Mouse (Mus musculus) heart, adult 9 months (tissue): ENCODE data around the gene Gna12.

Experiments used
- DNase-seq, 2 experiments: peaks; one replicate each; pipeline ENCODE4 v3.0.0; 2022; ENCODE audit warnings: low spot score in 2 of 2

Gna12 gene

DNA sequence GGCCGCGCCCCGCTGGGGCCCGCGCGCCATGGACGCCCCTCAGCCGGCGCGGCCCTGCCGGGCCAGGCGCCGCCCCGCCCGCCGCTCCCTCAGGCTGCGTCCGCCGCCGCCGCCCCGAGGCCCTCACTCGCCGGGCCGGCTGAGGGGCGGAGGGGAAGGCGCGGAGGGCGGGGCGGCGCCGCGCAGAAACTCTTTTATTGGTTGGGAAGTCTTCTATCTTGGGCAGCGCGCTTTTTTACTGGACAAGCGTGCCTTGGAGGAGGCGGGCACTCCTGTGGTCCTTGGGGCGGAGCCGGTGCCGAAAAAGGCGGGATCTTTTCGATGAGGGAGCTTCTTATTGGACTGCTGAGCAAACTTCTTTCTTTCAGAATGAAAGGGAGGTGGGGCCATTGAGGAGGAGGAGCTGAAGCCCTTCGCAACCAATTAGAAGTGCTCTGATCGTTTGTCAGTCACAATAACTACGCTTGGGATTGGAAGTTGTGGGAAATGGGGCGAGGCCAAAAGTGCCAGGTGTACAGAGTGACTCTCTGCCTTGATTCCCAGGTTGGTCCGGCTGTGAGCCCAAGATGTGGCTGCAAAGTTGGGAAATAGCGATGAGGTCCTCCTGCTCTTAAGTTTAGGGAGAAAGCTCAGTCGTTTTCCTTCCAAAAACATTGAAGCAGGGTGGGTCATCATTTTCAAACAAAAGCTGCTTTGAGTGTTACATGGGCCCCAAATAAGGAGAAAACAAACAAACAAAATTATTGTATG, at the start of gene Gna12:
Gna12 (minus strand) TSS at position 118 of the 750 bp plus-strand sequence.
- peak; percentile 98 to 99 for DNase-seq

DNA sequence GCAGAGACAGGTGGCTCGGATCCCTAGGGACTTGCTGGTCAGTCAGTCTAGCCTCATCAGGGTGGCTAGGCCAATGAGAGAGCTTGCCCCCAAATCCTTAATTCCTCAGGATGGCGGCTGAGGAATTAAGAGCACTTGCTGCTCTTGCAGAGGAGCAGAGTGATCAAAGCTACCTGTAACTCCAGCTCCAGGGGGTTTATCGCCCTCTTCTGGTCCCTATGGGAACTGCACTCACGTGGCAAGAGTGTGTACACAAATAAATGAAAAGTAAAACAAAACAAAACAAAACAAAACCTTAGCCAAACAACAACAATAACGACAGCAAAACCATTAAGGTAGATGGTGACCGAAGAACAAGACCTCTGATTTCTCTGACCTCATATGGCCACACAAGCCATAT, 48.4 kb upstream of the Gna12 start:
- no peak for DNase-seq

DNA sequence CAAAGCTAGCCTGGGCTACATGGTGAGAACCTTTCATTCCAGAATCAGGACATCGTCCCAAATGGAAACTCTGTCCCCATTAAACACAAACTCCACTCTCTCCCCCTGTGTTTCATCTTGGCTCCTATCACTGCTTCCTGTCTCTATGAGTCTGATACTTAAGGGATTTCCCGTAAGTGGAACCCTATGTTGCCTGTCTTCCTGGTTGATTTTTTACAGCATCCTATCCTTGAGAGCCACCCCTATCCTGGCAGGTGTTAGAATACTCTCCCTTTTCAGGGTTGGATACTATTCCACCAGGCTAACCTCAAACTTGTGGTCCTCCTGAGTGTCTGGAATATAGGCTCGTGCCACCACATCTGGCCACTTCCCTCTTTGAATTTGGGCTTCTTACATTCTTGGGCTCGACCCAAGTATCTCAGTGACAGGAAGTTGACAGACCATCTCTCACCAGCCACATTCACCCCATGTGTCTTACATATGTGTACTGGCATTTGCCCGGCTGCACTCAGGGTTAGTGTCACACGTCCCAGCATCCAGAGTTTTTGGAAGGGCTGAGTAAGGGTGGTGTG, 43.6 kb upstream of the Gna12 start:
- DNase-seq: no peak

DNA sequence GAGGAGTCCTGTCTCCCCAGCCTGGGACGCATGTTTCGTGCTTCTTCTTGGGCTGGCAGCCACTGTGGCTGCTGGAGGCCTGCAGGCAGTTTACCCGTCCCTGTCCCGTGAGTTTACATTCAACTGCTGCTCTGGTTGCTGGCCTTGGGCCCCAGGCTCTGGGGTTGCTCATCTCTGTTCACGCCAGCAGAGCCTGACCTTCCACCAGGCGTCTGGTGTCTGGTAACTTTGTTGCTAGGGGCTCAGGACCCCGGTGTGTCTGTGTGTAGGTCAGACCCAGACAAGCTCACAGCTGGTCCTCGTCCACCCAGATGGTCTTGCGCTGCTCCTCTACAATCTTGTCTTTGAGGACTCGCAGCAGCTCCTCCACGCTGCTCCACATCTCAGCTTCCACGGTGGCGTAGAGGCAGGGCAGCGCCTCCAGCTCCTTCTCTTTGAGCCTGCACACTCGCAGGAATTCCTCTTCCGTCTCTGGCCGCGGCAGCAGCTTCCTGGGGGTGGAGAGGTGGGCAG, 42.9 kb upstream of the Gna12 start:
- no peak for DNase-seq

DNA sequence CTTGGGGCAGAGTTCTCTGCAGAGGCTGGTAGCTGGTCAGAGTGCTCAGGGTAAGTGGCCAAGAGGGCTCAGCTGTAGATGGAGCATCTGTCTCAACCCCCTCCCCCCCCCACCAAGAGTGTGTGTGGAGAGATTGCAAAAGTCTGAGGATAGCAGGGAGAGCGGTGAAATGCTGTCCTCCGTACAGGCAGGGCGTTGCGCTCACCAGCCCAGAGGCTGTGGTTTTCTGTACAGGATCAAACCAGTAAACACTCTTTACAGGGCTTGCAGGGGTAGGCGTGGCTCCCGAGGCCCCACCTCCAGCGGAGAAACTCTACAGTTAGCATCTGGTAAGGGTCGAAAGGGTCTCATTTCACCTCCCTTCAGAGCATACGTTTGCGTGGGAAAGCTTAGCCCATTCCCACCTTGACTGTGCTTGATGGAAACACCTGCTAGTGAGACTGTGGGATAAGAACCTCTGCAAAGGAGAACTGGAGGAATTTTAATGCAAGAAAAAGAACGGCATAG, 42.4 kb upstream of the Gna12 start:
- no peak for DNase-seq

DNA sequence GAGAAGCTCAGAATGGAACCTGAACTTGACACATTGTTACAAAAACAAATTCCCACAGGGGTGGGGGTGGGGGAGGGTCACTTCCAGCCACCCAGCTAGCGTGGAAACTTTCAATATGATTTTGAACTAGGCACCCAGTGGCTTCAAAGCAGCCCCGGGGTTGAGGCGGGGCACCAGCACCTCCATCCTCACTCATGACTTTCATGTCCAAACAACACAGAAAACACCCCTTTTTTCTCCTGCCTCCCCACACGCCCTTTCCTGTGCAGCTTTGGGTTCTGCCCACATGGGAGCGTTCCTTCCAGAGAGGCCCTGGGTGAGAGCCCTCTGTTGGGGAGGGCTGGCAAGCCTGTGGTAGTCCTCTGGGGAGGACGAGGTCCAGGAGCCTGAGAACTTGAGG, 41.0 kb upstream of the Gna12 start:
- DNase-seq: no peak

DNA sequence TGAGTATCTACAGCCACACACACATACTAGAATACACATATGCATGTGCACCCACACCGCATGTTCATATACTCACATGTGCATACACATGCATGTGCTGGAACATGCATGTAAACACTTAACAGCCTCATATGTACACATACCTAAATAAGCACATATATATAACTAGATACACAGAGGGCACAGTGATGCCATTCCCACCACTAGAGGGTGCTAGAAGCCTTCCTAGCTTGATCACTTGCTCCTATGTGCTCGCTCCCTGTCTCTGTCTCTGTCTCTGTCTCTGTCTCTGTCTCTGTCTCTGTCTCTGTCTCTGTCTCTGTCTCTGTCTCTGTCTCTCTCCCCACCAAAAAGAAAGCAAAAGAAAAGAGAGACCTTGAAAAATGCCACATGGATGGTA, 38.8 kb upstream of the Gna12 start:
- DNase-seq: peak in 1 of 2 experiments; percentile 32

DNA sequence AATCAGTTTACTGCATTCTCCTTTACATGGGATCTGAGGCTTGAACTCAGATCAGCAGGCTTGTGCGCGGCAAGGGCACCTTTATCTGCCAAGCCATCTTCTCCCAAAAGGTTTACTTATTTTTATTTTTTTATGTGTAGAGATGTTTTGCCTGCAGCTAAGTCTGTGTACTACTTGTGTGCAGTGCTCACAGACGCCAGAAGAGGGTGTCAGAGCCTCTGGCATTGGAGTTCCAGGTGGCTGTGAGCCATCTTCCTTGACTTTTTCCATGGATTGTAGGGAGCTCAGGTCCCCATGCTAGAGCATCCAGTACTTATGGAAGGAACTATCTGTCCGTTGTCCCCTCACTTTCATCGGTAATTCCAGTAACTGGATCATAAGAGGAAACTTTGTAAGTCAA, 29.5 kb upstream of the Gna12 start:
- no peak for DNase-seq

DNA sequence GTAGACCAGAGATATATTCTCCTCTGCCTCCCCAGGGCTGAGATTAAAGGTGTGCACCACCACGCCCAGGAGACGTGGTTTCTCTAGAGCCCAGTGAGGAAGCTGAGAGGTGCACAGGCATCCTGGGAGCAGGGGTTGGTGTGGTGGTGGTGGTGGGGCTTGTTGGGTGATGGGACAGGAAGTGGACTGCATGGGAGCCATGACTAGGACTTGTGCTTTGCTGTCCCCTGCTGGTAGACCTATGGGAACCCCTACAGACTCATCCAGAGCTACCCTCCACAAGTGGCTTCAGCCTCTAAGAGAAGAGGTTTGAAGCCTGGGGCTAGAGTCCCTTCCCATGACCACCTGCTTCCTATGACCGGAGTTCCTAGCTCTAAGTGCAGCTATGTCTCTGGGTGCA, 28.1 kb upstream of the Gna12 start:
- no peak for DNase-seq

DNA sequence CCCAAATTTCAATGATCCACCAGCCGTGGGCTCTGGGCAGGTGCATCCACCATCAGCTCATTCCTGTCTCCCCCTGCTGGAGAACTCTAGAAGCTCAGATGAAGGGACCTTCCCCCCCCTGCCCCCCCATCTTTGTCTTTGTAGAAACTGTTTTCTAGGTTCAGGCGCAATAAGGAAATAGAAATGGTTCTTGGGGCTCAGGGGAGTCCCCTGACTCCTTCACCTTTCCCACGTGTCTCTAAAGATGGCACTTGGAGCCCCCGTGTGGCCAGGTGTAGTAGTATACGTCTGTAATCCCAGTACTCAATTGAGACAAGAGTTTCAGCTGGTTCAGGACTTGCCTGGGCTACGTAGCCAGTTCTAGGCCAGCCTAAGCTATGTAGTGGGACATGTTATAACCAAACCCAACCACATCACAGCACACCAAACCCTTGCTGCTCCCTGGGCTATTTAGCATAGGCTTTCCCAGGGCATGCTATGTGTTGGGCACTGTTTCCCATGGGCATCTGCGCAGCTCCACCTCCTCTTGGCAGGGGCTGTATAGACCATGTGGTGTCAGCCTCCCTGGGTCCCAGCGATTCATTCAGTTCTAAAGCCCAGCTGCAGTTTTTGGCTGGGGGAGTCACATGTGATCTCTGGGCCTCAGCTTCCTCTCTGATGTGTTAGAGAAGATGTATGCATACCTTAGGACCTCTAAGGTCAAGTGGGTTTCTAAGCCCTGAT, 27.4 kb upstream of the Gna12 start:
- DNase-seq: no peak

DNA sequence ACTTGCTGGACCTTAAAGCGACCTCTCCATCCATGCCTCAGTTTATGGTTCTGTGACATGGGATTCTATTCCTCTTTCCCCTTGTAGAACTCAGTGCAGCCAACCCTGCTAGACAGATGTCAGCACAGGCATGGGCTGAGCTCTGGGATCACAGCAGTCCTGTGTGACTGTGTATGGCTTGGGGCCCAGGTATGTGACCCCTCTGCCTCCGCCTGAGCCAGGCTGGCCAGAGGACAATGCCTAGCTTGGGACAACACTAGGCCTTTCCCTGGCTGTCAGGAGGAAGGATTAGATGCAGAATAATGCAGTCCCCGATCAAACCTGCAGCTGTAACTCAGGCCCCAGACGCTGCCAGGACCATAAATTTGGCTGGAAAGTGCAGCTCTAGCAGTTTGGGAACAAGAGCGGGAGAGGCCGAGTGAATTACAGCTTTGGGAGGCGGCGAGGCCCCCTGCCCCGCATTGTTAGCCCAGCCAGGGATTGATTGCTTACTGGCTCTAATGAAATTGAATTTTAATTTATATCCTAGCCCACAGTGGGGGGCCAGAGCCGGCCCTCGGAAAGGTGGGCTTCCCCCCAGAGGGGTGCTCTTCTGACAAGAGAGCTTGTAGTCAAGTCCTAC, 25.8 kb upstream of the Gna12 start:
- no peak for DNase-seq

DNA sequence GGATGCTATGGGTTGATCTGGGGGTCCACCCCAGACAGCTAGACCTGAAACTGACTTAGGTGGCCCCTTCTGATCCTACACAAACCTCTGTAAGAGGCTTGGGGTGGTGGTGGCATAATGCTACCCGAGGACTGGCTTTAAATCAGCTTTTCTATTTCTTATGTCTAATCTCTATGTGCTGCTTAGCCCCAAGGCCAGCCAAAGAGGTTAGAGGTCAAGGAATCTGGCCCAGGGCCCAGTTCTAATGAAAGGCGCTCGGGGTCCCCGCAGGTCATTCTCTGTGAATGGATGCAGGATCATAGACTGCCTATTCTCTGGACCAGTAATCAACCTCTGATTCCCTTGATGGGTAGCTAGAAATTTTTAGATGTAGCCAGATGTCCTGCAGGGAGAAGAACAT, 24.5 kb upstream of the Gna12 start:
- DNase-seq: no peak

DNA sequence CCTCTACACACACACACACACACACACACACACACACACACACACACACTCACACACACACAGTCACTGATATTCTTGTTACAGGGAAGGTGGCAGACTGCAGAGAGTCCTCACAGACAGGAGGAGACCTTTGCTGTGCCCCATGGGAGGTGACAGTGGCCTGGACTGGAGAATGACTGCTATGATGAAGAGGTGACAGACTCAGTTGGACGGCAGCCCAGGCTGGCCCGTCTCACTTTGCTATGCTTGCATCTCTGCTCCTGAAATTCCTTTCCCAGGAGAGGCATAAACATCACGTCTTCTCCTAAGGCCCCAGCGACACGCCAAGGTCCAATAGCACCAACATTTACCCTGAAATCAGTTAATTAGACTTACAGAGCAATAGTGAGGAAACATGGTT, 23.5 kb upstream of the Gna12 start:
- no peak for DNase-seq

DNA sequence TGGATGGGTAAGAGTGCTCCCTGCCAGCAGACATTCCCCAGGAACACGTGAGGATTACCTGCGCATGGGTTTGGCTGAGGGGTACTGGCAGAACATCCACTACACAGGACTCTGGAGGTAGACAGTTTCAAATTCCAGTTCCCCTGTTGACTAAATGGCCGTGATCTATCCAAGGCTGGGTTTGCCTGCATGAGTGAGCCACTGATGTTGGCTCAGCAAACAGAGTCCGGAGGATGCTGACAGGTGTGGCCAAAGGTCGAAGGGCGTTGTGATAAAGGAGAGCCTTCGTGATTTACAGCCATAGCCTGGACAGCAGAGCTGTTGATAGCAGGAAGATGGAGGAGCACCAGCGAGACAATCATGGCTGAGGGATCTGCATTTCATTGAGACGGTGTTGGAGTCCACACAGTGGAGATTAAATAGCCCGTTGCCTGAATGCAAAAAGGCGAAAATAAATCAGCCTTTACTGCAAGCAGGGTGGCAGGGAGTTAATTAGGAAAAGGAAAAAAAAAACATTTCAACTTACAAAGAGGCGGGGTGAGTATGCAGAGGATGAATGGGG, 22.3 kb upstream of the Gna12 start:
- DNase-seq: no peak

DNA sequence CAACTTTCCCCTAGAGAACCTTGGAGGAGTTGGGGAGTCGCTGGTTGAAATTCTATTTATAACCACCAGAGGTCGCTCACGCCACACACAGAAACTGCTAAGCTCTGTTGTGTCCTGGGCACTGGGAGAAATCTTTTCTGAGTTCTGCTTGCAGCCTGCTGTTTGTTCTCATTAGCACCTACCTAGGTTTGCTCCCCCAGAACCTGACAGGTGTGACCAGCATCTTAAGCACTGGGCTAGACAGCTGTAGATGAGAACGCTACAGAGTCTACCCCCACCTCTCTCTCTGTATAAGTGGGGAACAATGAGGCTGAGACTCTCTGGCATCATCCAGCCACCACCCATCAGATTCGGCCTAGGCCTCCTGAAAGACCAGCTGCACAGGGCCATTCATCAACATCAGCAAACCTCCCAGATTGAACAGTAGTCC, 17.1 kb upstream of the Gna12 start:
- DNase-seq: no peak

DNA sequence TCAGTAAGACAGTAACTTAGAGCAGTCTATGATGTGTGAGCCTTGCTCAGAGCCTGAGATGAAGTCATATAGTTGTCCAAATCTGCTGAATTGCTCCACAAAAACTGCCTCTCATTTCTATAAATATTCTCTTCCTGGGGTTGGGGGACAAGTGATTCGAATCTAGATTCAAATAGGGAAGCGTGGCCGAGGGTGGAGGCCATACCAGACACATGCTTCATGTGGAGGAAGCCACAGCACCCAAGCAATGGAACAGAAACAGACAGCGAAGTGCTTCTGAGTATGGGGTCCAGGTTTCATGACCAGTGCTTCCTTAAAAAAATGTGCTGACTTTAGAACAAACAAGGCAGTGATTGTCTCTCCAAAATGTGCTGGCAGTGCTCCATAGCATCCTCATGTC, 11.7 kb upstream of the Gna12 start:
- peak in 1 of 2 experiments; percentile 50 for DNase-seq

DNA sequence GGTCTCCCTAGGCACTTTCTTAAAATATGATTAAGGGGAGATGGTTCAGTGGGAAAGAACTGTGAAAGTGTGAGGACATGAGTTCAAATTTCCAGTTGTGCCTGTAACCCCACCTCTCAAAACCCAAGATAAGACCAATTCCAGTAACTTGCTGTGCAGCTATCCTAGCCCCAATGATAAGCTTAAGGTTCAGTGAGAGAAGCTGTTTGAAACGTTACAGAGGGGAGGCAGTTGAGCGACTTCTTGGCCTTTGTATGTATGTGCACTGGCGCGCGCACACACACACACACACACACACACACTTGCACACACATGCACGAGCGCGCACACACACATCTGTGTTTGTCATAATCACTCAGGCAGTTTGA, 817 bp upstream of the Gna12 start:
- DNase-seq: no peak

DNA sequence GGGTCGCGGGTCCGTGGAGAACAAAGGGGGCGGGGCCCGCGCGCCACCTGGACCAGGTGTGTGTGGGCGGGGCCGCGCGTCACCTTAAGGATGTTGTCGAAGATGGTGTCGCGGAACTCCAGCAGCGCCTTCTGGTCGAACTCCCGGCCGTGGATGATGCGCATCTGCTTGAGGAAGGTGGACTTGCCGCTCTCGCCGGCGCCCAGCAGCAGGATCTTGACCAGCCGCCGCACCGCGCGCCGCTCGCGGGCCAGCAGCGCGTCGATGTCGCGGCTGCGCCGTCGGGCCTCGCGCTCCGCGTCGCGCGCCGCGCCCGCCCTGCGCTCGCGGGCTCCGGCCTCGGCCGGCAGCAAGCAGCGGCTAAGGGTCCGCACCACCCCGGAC, 328 bp downstream of the Gna12 start:
- peak in 1 of 2 experiments; percentile 38 for DNase-seq

DNA sequence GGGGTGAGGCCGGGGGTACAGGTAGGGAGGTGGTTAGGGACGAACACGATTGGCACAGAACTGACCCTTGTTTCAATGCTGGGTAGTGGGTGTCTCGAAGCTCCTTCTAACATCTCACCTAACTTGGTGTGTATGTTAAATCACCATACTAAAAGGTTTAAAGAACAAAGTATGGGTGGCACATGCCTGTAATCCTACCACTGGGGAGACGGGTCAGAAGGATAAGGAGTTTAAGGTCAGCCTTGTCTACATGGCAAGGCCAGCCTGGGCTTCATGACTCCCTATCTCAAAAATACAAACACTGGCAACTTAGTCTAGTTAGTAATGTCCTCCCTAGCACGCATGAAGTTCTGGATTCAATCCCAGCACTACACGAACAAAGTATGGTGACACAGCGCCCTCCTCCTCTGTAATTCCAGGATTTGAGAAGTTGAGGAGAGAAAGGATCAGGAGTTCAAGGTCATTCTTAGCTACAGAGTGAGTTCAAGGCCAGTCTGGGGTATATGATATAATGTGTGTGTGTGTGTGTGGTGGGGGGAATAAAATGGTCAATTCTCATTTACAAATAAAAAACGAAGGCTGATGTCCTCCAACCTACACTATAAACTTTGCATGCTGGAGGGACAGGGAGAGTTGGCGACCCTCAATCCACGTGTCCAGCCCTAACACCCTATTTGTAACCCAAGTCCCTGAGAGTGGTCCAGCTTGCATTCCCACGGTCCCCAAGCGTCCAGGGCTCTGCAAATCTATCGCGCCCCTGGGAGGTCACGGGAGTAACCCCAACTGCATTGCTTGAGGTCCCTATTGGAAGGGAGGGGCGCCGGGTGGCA, 935 bp downstream of the Gna12 start:
- DNase-seq: peak in 1 of 2 experiments; percentile 63

DNA sequence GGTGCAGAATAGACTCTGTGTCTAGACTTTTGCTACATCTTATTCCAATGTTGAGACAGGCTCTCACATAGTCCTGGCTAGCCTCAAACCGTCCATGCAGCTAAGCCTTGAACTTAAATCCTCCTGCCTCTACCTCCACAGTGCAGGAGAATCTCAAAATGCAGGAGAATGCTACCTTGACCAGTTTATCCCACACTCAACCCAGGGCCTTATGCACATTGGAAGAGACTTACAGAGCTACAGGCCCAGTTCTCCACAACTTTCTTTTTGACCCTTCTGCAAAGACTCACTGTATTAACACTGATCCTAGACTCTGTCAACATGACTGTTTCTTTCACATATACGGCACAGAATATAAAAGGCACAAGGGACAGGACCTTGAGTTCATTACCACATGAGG, 1.9 kb downstream of the Gna12 start:
- no peak for DNase-seq

DNA sequence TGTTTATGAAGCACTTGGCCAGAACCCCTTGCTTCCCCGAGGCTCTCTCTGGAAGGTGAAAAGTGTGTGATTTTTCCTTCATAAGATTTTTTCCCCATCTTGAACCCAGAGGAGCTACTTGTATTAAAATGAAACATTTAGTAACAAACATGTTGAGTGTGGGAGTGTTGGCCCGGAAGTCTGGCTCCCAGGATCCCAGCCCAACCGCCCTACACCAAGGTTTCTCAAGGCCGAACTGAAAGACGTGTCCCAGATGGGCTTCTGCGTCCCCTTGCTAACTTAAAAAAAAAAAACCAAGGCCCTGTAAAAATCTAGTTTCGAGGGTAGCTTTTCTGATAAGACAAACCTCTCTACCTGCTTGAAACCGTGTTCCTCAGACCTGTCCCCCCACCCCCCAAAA, 2.3 kb downstream of the Gna12 start:
- peak; percentile 49 to 52 for DNase-seq
